Mouse (Mus musculus) gastrocnemius, adult 8-10 months (tissue): ENCODE measurements around the gene Trpv3. TPM values are rescaled to one million over a fixed set of nuclear protein-coding genes. Genes with fewer than 3 reads are reported as not detected.

Experiments
- DNase-seq, 2 experiments: peaks; one replicate each; pipeline ENCODE4 v3.0.0; 2022; ENCODE audit warnings: low spot score in 2 of 2
- total RNA-seq, 4 experiments: library from RNA; stranded (reverse); gene quantifications; 2 replicates each; pipeline ENCODE4 v1.2.4; 2022

The Trpv3 gene
- total RNA-seq, result not detected

GRCm38 (mm10) chr11:73267267-73267666, at the start of gene Trpv3:
Gene Trpv3, plus strand, starts transcription at chr11:73267388.
- no peak for DNase-seq

- no peak for DNase-seq
Measured at GRCm38 (mm10) chr11:73219671-73220070, 47.5 kb upstream of the Trpv3 start.

GRCm38 (mm10) chr11:73220651-73221050, 46.5 kb upstream of the Trpv3 start:
- DNase-seq, result no peak

GRCm38 (mm10) chr11:73222846-73223245, 44.3 kb upstream of the Trpv3 start:
- DNase-seq, result no peak

GRCm38 (mm10) chr11:73223966-73224365, 43.2 kb upstream of the Trpv3 start:
- no peak for DNase-seq

GRCm38 (mm10) chr11:73225856-73226255, 41.3 kb upstream of the Trpv3 start:
- no peak for DNase-seq

- DNase-seq, result no peak
Measured at GRCm38 (mm10) chr11:73228881-73229280, 38.3 kb upstream of the Trpv3 start.

- no peak for DNase-seq
Measured at GRCm38 (mm10) chr11:73230081-73230480, 37.1 kb upstream of the Trpv3 start.

- DNase-seq, result no peak
Measured at GRCm38 (mm10) chr11:73232513-73232912, 34.7 kb upstream of the Trpv3 start.

GRCm38 (mm10) chr11:73233992-73234391, 33.2 kb upstream of the Trpv3 start, which contains the start of gene Trpv1:
Gene Trpv1, plus strand, starts transcription at chr11:73234292.
- no peak for DNase-seq

GRCm38 (mm10) chr11:73235990-73236701, 31.0 kb upstream of the Trpv3 start:
- peak; percentile 49 to 68 for DNase-seq

GRCm38 (mm10) chr11:73236731-73237130, 30.5 kb upstream of the Trpv3 start:
- DNase-seq, result no peak

GRCm38 (mm10) chr11:73242199-73242598, 25.0 kb upstream of the Trpv3 start:
- DNase-seq, result no peak

GRCm38 (mm10) chr11:73242777-73243176, 24.4 kb upstream of the Trpv3 start:
- DNase-seq, result no peak

- no peak for DNase-seq
Measured at GRCm38 (mm10) chr11:73257362-73257945, 9.7 kb upstream of the Trpv3 start.

- DNase-seq, result no peak
Measured at GRCm38 (mm10) chr11:73258664-73259063, 8.5 kb upstream of the Trpv3 start.

GRCm38 (mm10) chr11:73260457-73260856, 6.7 kb upstream of the Trpv3 start:
- no peak for DNase-seq

- DNase-seq, result no peak
Measured at GRCm38 (mm10) chr11:73261385-73261784, 5.8 kb upstream of the Trpv3 start.

GRCm38 (mm10) chr11:73274821-73275220, 7.6 kb downstream of the Trpv3 start:
- no peak for DNase-seq

- DNase-seq, result no peak
Measured at GRCm38 (mm10) chr11:73280710-73281109, 13.5 kb downstream of the Trpv3 start.

- no peak for DNase-seq
Measured at GRCm38 (mm10) chr11:73281528-73282027, 14.4 kb downstream of the Trpv3 start.

GRCm38 (mm10) chr11:73283369-73283768, 16.2 kb downstream of the Trpv3 start:
- no peak for DNase-seq

- no peak for DNase-seq
Measured at GRCm38 (mm10) chr11:73283926-73284325, 16.7 kb downstream of the Trpv3 start.
